Mouse (Mus musculus): ENCODE results near the gene Olfr1155.

Olfr1155 gene

GRCm38 (mm10) chr2:87945037-87945436 is at the start of gene Olfr1155:
Olfr1155 (minus strand) TSS chr2:87945137.
- no peak for ATAC-seq (ENCODE audit: low TSS enrichment)

GRCm38 (mm10) chr2:87989813-87990212 is 44.9 kb upstream of the Olfr1155 start, which contains the start of gene Olfr1158:
Olfr1158 (plus strand) TSS chr2:87990113.
- ATAC-seq (ENCODE audit: low TSS enrichment), result no peak

DNA sequence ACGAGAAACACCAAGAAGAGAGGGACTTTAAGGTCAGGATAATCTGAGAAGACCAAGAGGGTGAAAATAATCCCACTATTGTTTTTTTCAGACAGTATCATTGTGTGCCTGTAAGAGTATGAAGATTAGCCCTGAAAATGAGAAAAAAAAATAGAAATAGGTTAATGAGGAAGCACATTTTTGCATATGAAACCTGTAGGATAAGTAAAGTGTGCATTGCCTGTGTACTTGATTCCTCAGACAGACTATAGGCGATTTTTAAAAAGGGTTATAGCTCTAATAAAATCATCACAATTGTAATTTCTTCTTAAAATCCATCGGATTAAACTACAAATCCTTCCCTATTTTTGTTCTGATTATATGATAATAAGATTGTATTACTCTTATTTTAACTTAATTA is 29.6 kb upstream of the Olfr1155 start, which contains the start of gene Olfr74:
Gene Olfr74 (minus strand): TSS at position 101 of the 400 bp plus-strand sequence.
- ATAC-seq (ENCODE audit: low TSS enrichment), result no peak

DNA sequence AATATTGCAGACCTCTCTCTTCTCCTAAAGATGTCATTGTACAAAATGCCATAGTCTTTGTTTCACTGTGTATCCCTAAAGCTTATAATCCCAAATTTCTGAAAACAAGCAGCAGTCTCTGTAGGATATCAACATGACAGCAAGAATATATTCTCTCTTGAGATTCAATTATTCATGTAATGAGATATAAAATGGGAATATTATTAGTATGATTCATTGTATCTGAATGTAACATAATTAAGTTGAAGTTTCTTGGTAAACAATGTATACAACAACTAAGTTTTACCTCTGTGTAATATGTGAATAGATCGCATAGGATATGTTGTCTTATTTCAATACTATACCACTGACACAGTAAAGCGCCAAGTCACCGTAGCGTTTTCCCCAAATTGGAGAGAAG is 23.3 kb upstream of the Olfr1155 start, which contains the start of gene Olfr1157:
Gene Olfr1157 (minus strand): TSS at position 101 of the 400 bp plus-strand sequence.
- no peak for ATAC-seq (ENCODE audit: low TSS enrichment)

GRCm38 (mm10) chr2:87953000-87953399 is 8.1 kb upstream of the Olfr1155 start, which contains the start of gene Olfr1156:
Olfr1156 (minus strand) TSS chr2:87953100.
- no peak for ATAC-seq (ENCODE audit: low TSS enrichment)

GRCm38 (mm10) chr2:87905066-87905465 is 39.9 kb downstream of the Olfr1155 start, which contains the start of gene Olfr1154:
Olfr1154 (minus strand) TSS chr2:87905166.
- no peak for ATAC-seq (ENCODE audit: low TSS enrichment)

DNA sequence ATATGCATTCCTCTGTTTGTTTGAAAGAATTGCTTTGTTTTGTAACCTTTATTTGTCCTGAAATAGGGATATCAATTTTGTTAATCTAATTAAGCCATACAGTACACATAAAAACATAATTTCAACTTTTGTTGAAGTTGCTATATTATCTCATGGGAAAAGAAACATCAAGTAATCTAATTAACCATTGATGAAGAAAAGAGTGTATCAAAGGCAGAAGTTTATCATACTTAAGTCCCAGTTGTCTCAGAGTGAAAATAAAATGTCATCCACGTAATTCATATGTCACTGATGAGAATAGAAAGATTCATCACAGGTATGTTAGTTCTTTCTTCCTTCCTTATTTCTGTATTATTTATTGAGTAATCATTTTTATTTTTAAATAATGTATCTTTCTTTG is 50.3 kb downstream of the Olfr1155 start, which contains the start of gene Olfr1153:
Gene Olfr1153 (plus strand): TSS at position 301 of the 400 bp plus-strand sequence.
- no peak for ATAC-seq (ENCODE audit: low TSS enrichment)

Data from frontal cortex, adult (tissue).